Mouse (Mus musculus) neutrophil, adult 5-6 weeks (primary cell): ENCODE data around the gene Itln1. TPM values are rescaled to one million over a fixed set of nuclear protein-coding genes. Genes with fewer than 3 reads are reported as not detected.

Source experiments
- ATAC-seq: fragments of 151-379, 151-347 bp; 2 replicates; pipeline ENCODE4 v1.8.0; 2017; ENCODE audit warnings: mild to moderate bottlenecking, moderate TSS enrichment; ENCODE audit not compliant: insufficient number of reproducible peaks, poor library complexity, low FRiP score, severe bottlenecking; ENCODE audit errors: extremely low read depth
- total RNA-seq: library from RNA; stranded (forward); fragments of 200-1000 nt; gene quantifications from 2 replicates; pipeline ENCODE4 v1.2.3, GENCODE M21; 2017

Gene Itln1
- not detected in 2 replicates for total RNA-seq

GRCm38 (mm10) chr1:171535194-171535593, at the start of gene Itln1:
Gene Itln1 (minus strand): TSS chr1:171535294.
- ATAC-seq, result no peak

- ATAC-seq, result no peak
Observed at GRCm38 (mm10) chr1:171584584-171584983, 49.5 kb upstream of the Itln1 start.

- ATAC-seq, result no peak
Observed at GRCm38 (mm10) chr1:171577168-171577567, 42.1 kb upstream of the Itln1 start.

GRCm38 (mm10) chr1:171568436-171568835, 33.3 kb upstream of the Itln1 start:
- ATAC-seq, result no peak

GRCm38 (mm10) chr1:171566777-171567176, 31.7 kb upstream of the Itln1 start:
- peak; percentile 73 for ATAC-seq

GRCm38 (mm10) chr1:171565888-171566287, 30.8 kb upstream of the Itln1 start:
- ATAC-seq, result no peak

- ATAC-seq, result peak; percentile 59
Observed at GRCm38 (mm10) chr1:171564247-171564646, 29.2 kb upstream of the Itln1 start.

- no peak for ATAC-seq
Observed at GRCm38 (mm10) chr1:171563042-171563441, 27.9 kb upstream of the Itln1 start.

GRCm38 (mm10) chr1:171561639-171562225, 26.6 kb upstream of the Itln1 start:
- no peak for ATAC-seq

- ATAC-seq, result no peak
Observed at GRCm38 (mm10) chr1:171561200-171561599, 26.1 kb upstream of the Itln1 start.

GRCm38 (mm10) chr1:171560262-171560661, 25.2 kb upstream of the Itln1 start:
- ATAC-seq, result no peak

- peak; percentile 75 for ATAC-seq
Observed at GRCm38 (mm10) chr1:171558898-171559297, 23.8 kb upstream of the Itln1 start, which contains the start of gene Cd244a. Gene Cd244a (plus strand): TSS chr1:171559193.

GRCm38 (mm10) chr1:171558407-171558806, 23.3 kb upstream of the Itln1 start:
- no peak for ATAC-seq

- ATAC-seq, result no peak
Observed at GRCm38 (mm10) chr1:171556366-171556765, 21.3 kb upstream of the Itln1 start.

- ATAC-seq, result no peak
Observed at GRCm38 (mm10) chr1:171553359-171554341, 18.6 kb upstream of the Itln1 start.

- ATAC-seq, result no peak
Observed at GRCm38 (mm10) chr1:171552230-171552629, 17.1 kb upstream of the Itln1 start.

- ATAC-seq, result peak; percentile 91
Observed at GRCm38 (mm10) chr1:171551326-171551725, 16.2 kb upstream of the Itln1 start.

- no peak for ATAC-seq
Observed at GRCm38 (mm10) chr1:171540694-171541093, 5.6 kb upstream of the Itln1 start.

GRCm38 (mm10) chr1:171534557-171534956, 537 bp downstream of the Itln1 start:
- ATAC-seq, result no peak

- peak; percentile 44; the same call in 1 of the 2 replicates for ATAC-seq
Observed at GRCm38 (mm10) chr1:171532830-171533229, 2.3 kb downstream of the Itln1 start.
